Mouse (Mus musculus) intestine, embryonic 16.5 days (tissue): ENCODE results near the gene Zdhhc8. TPM values are rescaled to one million over a fixed set of nuclear protein-coding genes. Genes with fewer than 3 reads are reported as not detected.

Source experiments
- ATAC-seq: fragments of 200-750 bp; cut with Nextera tagmentation; 2 replicates; pipeline ENCODE4 v1.8.0; 2017; ENCODE audit warnings: moderate TSS enrichment, moderate library complexity
- H3K27ac ChIP-seq: fragments of 300-500 bp; sonication (generic); 2 replicates; pipeline ENCODE4 v1.5.1; 2014; ENCODE audit warnings: mild to moderate bottlenecking, low read length
- H3K27me3 ChIP-seq: fragments of 300-500 bp; sonication (generic); replicated peaks from 2 replicates; pipeline ENCODE4 v1.6.1; 2014; ENCODE audit warnings: low read length, control low read depth, mixed read lengths; ENCODE audit not compliant: control insufficient read depth, insufficient read depth
- H3K36me3 ChIP-seq: fragments of 300-500 bp; sonication (generic); 2 replicates; pipeline ENCODE4 v1.6.1; 2014; ENCODE audit warnings: low read length, control low read depth; ENCODE audit not compliant: control insufficient read depth, insufficient read depth
- H3K4me1 ChIP-seq: fragments of 300-500 bp; sonication (generic); 2 replicates; pipeline ENCODE4 v1.6.1; 2014; ENCODE audit warnings: low read length, control low read depth, mixed read lengths; ENCODE audit not compliant: control insufficient read depth, insufficient read depth
- H3K4me2 ChIP-seq: fragments of 300-500 bp; sonication (generic); 2 replicates; pipeline ENCODE4 v1.6.1; 2014; ENCODE audit warnings: low read depth, low read length, control low read depth
- H3K4me3 ChIP-seq: fragments of 300-500 bp; sonication (generic); 2 replicates; pipeline ENCODE4 v1.5.1; 2014; ENCODE audit warnings: mild to moderate bottlenecking, low read length
- H3K9ac ChIP-seq: fragments of 300-500 bp; sonication (generic); 2 replicates; pipeline ENCODE4 v1.6.1; 2014; ENCODE audit warnings: low read depth, low read length
- H3K9me3 ChIP-seq: fragments of 300-500 bp; sonication (generic); 2 replicates; pipeline ENCODE4 v1.6.1; 2016; ENCODE audit warnings: low read length, control low read depth; ENCODE audit not compliant: control insufficient read depth
- WGBS: fragments of 180-500 bp; shearing (Covaris S2); extraction: QIAGEN DNeasy Blood & Tissue Kit; methylation state at CpG from one replicate; pipeline ENCODE4 v1.1.7; 2014; 5-methylcytosine and 5-hydroxymethylcytosine counted together
- polyA plus RNA-seq: library from polyadenylated mRNA; unstranded; fragments of >200 nt; fragmentation: Nextera tagmentation; extraction: Ambion mirVana; gene quantifications from 2 replicates; pipeline ENCODE4 v1.2.1, GENCODE M21; 2015

The Zdhhc8 gene
- polyA plus RNA-seq, 1 experiment from 2014 or later, result 4.1 TPM

GRCm38 (mm10) chr16:18220856-18221542, 13.9 kb downstream of the Zdhhc8 start:
- no peak for ATAC-seq
- H3K9me3 ChIP-seq, result no peaks in the 10 kb centered on the region
- WGBS, result 88% methylated on average over 6 of the region's 6 CpGs
- H3K36me3 ChIP-seq, result peaks cover 20% of the 10 kb centered on the region
- no peak overlapping the region for H3K4me2 ChIP-seq
- no peak overlapping the region for H3K4me3 ChIP-seq
- no peaks in the 10 kb centered on the region for H3K27me3 ChIP-seq
- H3K27ac ChIP-seq, result peak overlapping the region; percentile 23; the same call in 1 of the 2 replicates
- H3K9ac ChIP-seq, result no peak overlapping the region
- H3K4me1 ChIP-seq, result peaks cover 14% of the 10 kb centered on the region

- H3K4me2 ChIP-seq, result no peak overlapping the region
- H3K27me3 ChIP-seq, result no peaks in the 10 kb centered on the region
- WGBS, result 30% methylated on average over 8 of the region's 8 CpGs
- no peak overlapping the region for H3K4me3 ChIP-seq
- H3K36me3 ChIP-seq, result peaks cover 15% of the 10 kb centered on the region
- peak overlapping the region; percentile 1; the same call in 1 of the 2 replicates for H3K9ac ChIP-seq
- peaks cover 14% of the 10 kb centered on the region for H3K4me1 ChIP-seq
- peak overlapping the region; percentile 1; the same call in 1 of the 2 replicates for H3K27ac ChIP-seq
- peak; percentile 82 for ATAC-seq
- no peaks in the 10 kb centered on the region for H3K9me3 ChIP-seq
These were observed 14.9 kb downstream of the Zdhhc8 start for GRCm38 (mm10) chr16:18220001-18220400.

- H3K27me3 ChIP-seq, result 0 out of 2 replicates have a peak, but pooled peaks cover 1% of the 10 kb centered on the region
- no peak for ATAC-seq
- peaks cover 14% of the 10 kb centered on the region for H3K4me1 ChIP-seq
- H3K4me2 ChIP-seq, result no peak overlapping the region
- no peak overlapping the region for H3K4me3 ChIP-seq
- no peak overlapping the region for H3K9ac ChIP-seq
- peaks cover 7% of the 10 kb centered on the region; the same call in 1 of the 2 replicates for H3K36me3 ChIP-seq
- 75% methylated on average over 9 of the region's 9 CpGs for WGBS
- H3K9me3 ChIP-seq, result no peaks in the 10 kb centered on the region
- H3K27ac ChIP-seq, result no peak overlapping the region
These were observed 16.3 kb downstream of the Zdhhc8 start for GRCm38 (mm10) chr16:18218580-18218996.

- 89% methylated on average over 4 of the region's 4 CpGs for WGBS
- H3K4me1 ChIP-seq, result peaks cover 14% of the 10 kb centered on the region
These were observed 17.4 kb downstream of the Zdhhc8 start, which contains the start of gene Ccdc188 for GRCm38 (mm10) chr16:18217579-18217978. Gene Ccdc188, plus strand, starts transcription at chr16:18217879.

GRCm38 (mm10) chr16:18214858-18215257, 20.1 kb downstream of the Zdhhc8 start:
- no peak overlapping the region for H3K9ac ChIP-seq
- no peak for ATAC-seq

More at GRCm38 (mm10) chr16:18217579-18217978, 17.4 kb downstream of the Zdhhc8 start, which contains the start of gene Ccdc188:
- Histone ChIP-seq H3K4me2 (no peak within 1 kb of the TSS), H3K36me3 (peaks cover 1% of the 10 kb centered on the region; the same call in 1 of the 2 replicates), H3K27me3 (0 out of 2 replicates have a peak, but pooled peaks cover 2% of the 10 kb centered on the region), H3K9ac (no peak within 1 kb of the TSS), H3K9me3 (no peaks in the 10 kb centered on the region), H3K4me3 (no peak within 1 kb of the TSS), H3K27ac (no peak within 1 kb of the TSS)
- no peak for ATAC-seq

GRCm38 (mm10) chr16:18213689-18214088, 21.2 kb downstream of the Zdhhc8 start:
- no peak overlapping the region for H3K4me2 ChIP-seq
- H3K9me3 ChIP-seq, result no peaks in the 10 kb centered on the region
- ATAC-seq, result 0 out of 2 replicates have a peak, but pooled peaks have one; percentile 20
- H3K27ac ChIP-seq, result no peak overlapping the region
- H3K4me1 ChIP-seq, result peaks cover 9% of the 10 kb centered on the region; the same call in 1 of the 2 replicates
- H3K36me3 ChIP-seq, result no peaks in the 10 kb centered on the region
- H3K4me3 ChIP-seq, result no peak overlapping the region
- 0 out of 2 replicates have a peak, but pooled peaks cover 2% of the 10 kb centered on the region for H3K27me3 ChIP-seq
- no peak overlapping the region for H3K9ac ChIP-seq
- 43% methylated on average over 6 of the region's 6 CpGs for WGBS

More at GRCm38 (mm10) chr16:18214858-18215257, 20.1 kb downstream of the Zdhhc8 start:
- Histone ChIP-seq H3K27me3 (0 out of 2 replicates have a peak, but pooled peaks cover 2% of the 10 kb centered on the region), H3K36me3 (no peaks in the 10 kb centered on the region), H3K4me2 (no peak overlapping the region), H3K4me1 (peaks cover 14% of the 10 kb centered on the region), H3K4me3 (no peak overlapping the region), H3K9me3 (no peaks in the 10 kb centered on the region), H3K27ac (no peak overlapping the region)
- 79% methylated on average over 7 of the region's 7 CpGs for WGBS

GRCm38 (mm10) chr16:18211417-18212171, 23.3 kb downstream of the Zdhhc8 start:
- H3K27ac ChIP-seq, result no peak overlapping the region
- H3K4me2 ChIP-seq, result no peak overlapping the region
- H3K9me3 ChIP-seq, result no peaks in the 10 kb centered on the region
- 40% methylated on average over 10 of the region's 10 CpGs for WGBS
- peaks cover 9% of the 10 kb centered on the region; the same call in 1 of the 2 replicates for H3K4me1 ChIP-seq
- no peak overlapping the region for H3K9ac ChIP-seq
- ATAC-seq, result peak; percentile 53
- H3K36me3 ChIP-seq, result no peaks in the 10 kb centered on the region
- 0 out of 2 replicates have a peak, but pooled peaks cover 2% of the 10 kb centered on the region for H3K27me3 ChIP-seq
- H3K4me3 ChIP-seq, result no peak overlapping the region

- no peak overlapping the region for H3K9ac ChIP-seq
- no peak overlapping the region for H3K27ac ChIP-seq
- H3K27me3 ChIP-seq, result 0 out of 2 replicates have a peak, but pooled peaks cover 2% of the 10 kb centered on the region
- ATAC-seq, result peak; percentile 65
- no peak overlapping the region for H3K4me2 ChIP-seq
- no peaks in the 10 kb centered on the region for H3K9me3 ChIP-seq
- 23% methylated on average over 8 of the region's 8 CpGs for WGBS
- H3K4me3 ChIP-seq, result no peak overlapping the region
- H3K36me3 ChIP-seq, result no peaks in the 10 kb centered on the region
- H3K4me1 ChIP-seq, result peaks cover 9% of the 10 kb centered on the region; the same call in 1 of the 2 replicates
These were observed 24.1 kb downstream of the Zdhhc8 start for GRCm38 (mm10) chr16:18210701-18211416.
